In genomic region chr13:52986215-52986780, GRCm38 (mm10) we compare ENCODE assay signal across 16 mouse cellular contexts.
"Had no signal": no experiment of that assay in that cellular context is flagged by ENCODE, and none has a peak within 500 bp of the region (broad histone marks: within the 10 kb centered on the region; RNA-seq: fewer than 3 reads in every experiment).

No protein-coding gene starts in this region.

- H3K36me3 ChIP-seq: limb, embryonic 13.5 days; liver, embryonic 13.5 days; lung, embryonic 15.5 days; midbrain, embryonic 15.5 days; neural tube, embryonic 13.5 days had no signal

- H3K9ac ChIP-seq: limb, embryonic 13.5 days; liver, embryonic 13.5 days; lung, embryonic 15.5 days; midbrain, embryonic 15.5 days; neural tube, embryonic 13.5 days had no signal

- DNase-seq: kidney, adult 18-20 months; kidney, postnatal 10 days; kidney, postnatal 4 days; left cerebral cortex, postnatal 4 days; liver, embryonic 13.5 days; retina, postnatal 1 day; right cerebral cortex, postnatal 4 days; spleen, adult 18-20 months; thymus, adult 18-20 months; thymus, postnatal 14 days had no signal

- H3K9me3 ChIP-seq: limb, embryonic 13.5 days; liver, embryonic 13.5 days; lung, embryonic 15.5 days; midbrain, embryonic 15.5 days; neural tube, embryonic 13.5 days had no signal

- ATAC-seq: midbrain, embryonic 15.5 days had no signal

- H3K27me3 ChIP-seq: midbrain, embryonic 15.5 days had no signal

- H3K4me2 ChIP-seq: limb, embryonic 13.5 days; liver, embryonic 13.5 days; lung, embryonic 15.5 days; midbrain, embryonic 11.5 days; midbrain, embryonic 15.5 days; neural tube, embryonic 13.5 days had no signal

- H3K27ac ChIP-seq: layer of hippocampus, adult 2 months; limb, embryonic 13.5 days; liver, embryonic 13.5 days; lung, embryonic 15.5 days; midbrain, embryonic 15.5 days; neural tube, embryonic 13.5 days had no signal

- H3K4me3 ChIP-seq: layer of hippocampus, adult 2 months; limb, embryonic 13.5 days; liver, embryonic 13.5 days; lung, embryonic 15.5 days; midbrain, embryonic 15.5 days; neural tube, embryonic 13.5 days had no signal
